Mouse (Mus musculus): ENCODE data around the gene Ikzf3.
A peak's percentile ranks its signal among the peaks of the same experiment; 100 is the strongest.

The Ikzf3 gene

DNA sequence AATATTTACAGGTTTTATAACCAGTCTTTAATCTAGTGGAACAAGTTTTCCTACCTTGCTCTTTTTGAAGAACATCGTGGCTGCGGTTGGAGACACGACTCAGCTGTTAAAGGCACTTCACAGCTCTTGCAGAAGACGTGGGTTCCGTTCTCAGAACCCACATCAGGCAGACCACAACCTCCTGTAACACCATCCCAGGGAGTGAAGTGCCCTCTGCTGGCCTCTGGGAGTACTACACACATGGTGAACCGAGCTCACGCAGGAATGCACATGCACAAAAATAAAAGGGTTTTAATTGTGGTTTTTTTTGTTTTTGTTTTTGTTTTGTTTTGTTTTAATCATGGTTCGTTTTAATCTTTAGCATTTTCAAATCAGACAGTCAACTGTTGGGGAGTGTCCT lies 22.5 kb upstream of the Ikzf3 start:
- no peak for DNase-seq (ENCODE audit: low read depth)

DNA sequence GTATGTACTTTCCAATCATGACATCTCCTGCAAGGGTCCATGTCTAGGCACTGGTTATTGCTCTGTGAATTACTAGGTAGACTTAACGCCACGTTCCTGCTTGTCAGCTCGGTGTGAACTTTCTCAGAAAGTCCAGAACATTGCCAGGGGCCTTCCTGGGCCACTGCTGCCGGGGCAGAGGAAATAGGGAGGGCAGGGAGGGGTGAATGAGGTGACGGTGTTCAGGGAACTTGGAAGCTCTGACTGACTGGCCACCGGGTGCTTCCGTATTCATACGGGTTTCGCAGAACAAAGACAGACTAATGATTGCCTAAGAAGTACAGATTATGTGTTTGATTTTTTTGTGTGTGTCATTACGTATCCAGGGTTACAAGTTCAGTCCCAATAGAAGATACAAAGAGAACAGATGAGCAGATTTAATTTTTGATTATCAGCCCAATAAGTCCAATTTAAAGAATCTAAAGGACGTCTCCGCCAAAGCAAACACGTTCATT lies 18.1 kb upstream of the Ikzf3 start:
- DNase-seq (ENCODE audit: low read depth) = no peak

DNA sequence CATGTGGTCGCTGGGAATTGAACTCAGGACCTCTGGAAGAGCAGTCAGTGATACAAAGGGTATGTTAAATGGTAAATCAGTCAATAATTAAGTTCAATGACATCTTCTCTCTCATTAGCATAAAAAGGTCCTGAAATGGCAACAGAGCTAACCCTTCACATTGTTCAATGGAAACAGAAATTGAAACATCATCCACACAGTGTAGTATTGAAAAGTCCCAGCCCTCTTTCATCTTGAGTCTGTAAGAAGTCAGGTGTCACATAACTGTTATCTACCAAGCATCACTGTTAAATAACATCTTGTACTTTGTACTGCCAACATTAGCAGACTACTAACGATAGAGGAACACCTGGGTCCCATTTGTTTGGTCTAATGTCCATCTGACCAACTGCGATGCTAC lies 17.2 kb upstream of the Ikzf3 start:
- DNase-seq (ENCODE audit: low read depth) = no peak

DNA sequence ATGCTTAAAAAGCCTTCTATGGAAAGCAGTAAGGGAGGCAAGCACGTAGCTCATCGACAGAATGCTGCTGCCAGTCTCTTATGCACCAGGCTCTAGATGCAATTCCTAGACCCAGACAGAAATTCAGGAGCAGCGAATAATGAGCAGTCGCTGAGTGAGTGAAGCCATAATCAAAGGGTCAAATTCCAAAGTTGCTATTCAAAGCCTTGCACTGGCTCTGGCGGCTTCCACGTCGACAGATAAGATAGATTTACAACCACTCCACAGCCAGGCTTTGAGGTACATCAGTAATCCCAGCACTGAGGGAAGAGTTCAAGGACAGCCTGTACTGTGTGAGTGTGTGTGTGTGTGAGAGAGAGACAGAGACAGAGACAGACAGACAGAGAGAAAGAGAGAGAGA lies 15.1 kb upstream of the Ikzf3 start:
- DNase-seq (ENCODE audit: low read depth) = no peak

DNA sequence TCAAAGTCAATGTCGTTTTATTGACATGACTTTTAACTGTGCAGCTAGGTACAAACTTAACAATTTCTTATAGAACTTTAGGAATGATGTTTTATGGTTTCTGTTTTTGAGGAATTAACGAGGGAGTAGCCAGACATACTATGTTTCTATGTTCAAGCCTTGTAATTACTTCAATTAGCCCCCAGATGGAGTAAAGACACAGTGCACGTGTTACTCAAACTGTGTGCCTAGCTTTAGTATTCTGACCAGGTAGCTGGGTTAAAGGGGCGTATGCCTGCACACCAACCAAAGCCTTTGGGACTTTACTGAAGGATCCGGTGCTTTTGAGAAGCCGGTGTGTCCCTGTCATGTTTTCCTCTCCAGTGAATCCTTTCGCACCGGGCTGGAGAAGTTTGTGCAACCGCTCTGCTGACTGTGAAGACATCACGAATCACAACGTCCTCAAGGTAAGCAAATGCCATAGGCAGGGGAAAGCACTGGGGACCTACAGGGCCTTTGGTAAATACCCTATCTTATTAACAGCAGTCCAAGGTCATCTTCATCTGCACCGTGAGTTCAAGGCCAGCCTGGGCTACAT lies 9.4 kb upstream of the Ikzf3 start:
- no peak for DNase-seq (ENCODE audit: low read depth)

DNA sequence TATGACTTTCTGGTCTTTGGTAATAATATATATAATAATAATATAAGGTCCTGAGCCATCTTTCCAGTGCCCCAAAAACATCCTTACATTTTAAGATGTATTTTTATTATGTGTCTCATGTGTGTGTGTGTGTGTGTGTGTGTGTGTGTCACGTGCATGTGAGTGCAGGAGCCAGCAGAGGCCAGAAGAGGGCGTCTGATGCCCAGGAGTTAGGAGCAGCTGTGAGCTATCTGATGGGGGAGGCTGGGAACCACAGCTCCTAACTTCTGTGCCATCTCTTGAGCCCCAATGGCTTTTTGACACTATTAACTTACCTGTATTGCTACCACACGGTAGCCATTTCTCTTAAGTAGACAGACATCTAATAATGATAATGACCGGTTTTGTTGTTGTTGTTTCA lies 8.1 kb upstream of the Ikzf3 start:
- no peak for DNase-seq (ENCODE audit: low read depth)

DNA sequence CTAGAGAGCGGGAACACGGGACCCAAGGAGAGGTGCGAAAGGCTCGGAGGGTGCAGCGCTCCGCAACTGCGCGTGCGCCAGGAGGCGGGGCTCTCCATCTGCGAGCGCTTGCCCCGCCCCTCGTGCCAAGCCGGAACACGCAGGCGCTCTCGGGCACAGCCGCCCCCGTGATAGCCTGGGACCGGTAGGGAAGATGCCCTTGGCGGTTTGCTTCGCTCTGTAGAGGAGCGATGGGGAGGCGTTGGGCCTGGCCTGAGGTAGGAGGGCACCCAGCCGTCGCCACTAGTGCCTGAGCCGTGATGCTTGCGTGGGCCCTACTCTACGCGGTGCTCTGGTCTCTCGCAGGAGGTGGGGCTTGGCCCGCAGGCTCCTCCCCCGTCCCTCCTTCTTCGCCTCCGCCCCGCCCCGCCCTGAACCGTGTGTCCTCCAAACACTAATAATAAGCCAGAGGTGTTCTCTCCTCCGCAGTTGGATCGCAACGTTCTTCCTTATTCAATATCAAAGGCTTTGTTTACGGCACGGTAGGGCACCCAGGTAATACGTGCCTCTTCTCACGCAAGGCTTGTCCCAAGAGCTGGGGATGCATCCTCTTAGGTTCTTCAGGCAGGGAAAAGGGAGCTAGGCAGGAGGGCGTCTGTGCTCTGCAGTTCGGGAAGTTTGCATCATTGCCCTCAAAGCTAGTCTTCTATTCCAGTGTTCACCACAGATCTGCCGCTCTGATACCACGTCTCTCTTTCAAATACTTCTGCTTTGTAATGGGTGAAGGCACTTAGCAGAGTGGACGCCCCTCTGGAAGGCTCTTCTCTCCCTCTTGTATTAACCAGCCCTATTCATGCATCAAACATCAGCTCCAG lies 5.4 kb upstream of the Ikzf3 start, which contains the start of gene Zpbp2:
TSS of gene Zpbp2 (plus strand) at position 123 of the 854 bp plus-strand sequence.
- peak; percentile 84 for DNase-seq (ENCODE audit: low read depth)

DNA sequence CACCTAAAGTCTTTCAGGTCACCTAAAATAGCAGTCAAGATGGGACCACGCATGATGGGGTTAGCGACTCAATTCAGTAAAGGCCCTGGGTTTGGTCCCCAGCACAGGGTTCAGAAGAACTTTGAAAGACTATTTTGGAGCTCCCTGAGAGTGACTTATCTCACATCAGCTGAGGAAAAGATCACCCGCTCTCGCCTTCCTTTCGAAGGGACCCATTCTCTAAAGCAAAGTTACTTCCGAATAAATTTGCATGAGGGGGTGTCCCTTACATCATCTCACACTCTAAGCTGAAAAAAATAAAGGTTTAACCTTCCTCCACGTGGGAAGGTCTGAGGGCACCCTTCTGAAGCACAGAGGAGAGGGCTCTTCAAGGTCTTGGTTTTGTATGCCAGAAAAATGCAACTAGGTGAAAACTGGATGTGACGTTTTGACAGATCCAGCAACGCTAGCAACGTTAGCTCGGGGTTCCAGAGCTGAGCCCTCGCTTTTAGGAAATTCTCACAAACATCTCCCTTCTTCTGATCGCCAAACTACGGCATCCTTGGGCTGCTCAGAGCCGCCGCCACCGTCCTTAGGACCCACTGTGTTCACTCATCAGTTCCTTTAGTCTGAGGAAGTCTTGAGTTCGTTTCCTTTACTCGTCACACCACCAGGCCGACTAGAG lies 4.6 kb upstream of the Ikzf3 start:
- no peak for DNase-seq (ENCODE audit: low read depth)

DNA sequence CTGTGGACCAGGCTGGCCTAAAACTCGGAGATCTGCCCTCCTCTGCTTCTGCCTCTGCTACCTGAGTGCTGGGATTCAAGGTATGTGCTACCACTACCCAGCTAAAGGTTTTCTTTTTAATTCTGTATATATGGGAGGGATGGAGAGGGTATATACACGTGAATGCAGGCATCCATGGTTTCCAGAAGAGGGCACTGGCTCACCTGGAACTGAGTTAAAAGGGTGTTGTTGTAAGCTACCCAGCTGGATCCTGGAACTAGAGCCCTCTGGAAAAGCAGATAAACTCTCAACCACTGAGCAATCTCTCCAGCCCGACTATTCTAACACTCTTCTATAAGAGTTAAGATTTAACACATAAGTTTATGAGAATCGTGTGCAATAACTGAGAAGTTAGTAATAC lies 3.5 kb upstream of the Ikzf3 start:
- DNase-seq (ENCODE audit: low read depth) = no peak

DNA sequence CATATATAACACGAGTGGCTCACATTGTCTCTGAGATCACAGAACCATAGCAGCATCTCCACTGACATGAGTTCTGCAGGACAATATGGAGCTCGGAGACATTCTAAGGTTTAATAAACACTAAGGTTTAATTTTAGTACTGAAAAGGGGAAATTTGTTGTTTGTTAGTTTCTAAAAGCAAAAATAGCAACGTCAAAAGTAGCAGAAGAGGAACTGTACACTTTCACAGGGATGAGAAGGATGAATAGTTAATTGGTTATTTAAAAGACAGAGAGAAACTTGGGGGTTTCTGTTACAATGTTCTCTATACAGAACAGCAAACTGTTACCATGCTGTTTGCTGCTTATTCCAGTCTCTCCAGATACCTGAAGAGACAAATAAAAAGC lies 1.5 kb upstream of the Ikzf3 start:
- no peak for DNase-seq (ENCODE audit: low read depth)

DNA sequence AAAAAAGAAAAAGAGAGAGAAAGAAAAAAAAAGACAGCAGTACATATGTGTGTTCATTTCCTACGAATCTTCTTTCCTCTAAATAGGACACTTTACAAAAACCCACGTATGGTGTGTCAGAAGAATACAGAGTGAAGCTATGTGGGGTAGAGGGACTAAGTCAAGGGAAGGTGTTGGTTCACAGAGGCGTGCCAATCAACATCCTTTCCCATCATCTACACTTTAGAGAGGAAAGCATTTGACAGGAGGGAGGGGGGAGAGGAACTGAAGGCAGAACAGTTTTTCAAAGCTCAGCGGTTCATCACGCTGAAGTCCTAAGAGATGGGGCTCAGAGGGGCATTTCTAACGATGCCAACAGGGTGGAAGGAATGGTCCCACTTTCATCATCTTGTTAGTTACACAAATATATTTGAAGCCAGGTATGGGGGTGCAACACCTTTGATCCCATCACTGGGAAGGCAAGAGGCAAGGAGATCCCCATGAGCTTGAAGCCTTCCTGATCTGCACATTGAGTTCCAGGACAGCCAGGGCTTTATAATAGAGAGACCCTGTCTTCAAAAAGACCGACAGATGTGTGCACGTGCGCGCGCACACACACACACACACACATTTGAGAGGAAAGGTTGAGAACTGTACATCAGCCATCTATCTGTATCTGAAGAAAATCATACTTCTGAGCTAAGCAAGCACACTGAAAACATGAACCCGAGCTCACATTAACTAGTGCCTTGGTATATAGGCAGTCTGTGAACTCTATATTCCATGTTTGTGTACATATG lies 887 bp upstream of the Ikzf3 start:
- no peak for DNase-seq (ENCODE audit: low read depth)

DNA sequence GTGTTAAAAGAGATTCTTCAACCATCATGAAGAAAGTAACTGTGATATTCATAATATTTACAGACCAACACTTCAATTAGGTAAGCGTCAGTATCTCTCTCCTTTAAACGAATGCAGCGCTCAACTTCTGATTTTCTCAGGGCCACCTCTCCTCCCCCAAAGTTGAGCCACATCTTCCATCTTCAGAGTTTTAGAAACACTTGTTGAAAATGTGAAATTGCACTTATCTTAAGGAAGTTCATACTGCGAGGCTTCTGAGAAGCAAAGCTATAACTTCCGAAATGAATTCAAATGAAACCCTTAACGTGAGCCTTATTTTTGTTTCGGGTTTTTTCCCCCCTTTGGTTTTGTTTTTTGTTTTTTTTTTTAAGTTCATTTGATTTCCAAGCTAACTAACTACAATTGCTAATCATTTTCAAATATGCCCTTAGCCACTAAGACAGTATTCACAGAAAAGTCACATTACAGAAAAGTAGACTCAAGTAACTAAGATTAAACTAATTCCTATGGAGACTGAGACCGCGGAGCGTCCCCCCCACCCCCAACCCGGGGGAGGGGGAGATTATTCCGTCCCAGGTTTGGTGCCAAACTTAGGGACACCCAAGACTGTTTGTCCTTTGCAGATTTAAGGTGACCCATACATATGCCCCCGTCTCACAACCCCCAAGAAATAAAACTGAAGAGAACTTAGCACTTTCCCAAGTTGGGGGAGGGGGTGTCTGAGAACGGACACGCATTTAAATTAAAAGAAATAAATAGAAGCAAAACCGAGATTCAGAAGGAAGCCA lies 747 bp downstream of the Ikzf3 start:
- DNase-seq (ENCODE audit: low read depth) = no peak

DNA sequence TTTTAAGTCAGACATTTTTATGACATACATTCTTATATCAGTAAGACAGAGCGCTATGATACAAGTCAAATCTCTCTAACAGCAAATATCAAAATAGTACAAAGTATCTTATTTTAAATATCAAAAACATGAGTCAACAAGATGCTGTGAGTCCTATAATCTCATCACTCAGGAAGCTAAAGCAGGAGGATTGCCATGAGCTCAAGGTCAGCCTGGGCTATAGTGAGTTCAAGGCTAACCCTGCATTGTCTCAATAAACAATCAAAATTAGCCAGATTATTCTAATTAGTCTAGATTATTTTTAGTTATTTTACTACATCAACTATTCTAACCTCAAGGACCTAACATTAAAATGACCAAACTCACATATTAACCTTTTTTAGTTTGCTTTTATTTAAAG lies 2.4 kb downstream of the Ikzf3 start:
- DNase-seq (ENCODE audit: low read depth) = no peak

DNA sequence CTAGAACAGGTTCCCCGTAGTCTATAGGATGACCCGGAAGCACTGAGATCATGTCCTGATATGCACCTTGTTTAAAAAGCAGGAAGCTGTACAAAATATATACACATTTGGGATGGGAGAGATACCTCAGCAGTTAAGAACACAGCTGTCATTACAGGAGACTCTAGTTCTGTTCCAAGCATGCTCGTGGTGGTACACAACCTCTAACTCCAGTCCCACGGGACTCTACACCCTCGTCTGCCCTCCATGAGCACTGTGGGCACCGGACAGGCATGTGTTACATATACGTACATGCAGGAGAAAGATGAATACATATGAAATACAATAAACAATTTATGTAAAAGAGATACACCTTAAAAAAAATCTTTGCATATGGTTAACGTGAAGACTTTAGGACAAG lies 3.3 kb downstream of the Ikzf3 start:
- no peak for DNase-seq (ENCODE audit: low read depth)

DNA sequence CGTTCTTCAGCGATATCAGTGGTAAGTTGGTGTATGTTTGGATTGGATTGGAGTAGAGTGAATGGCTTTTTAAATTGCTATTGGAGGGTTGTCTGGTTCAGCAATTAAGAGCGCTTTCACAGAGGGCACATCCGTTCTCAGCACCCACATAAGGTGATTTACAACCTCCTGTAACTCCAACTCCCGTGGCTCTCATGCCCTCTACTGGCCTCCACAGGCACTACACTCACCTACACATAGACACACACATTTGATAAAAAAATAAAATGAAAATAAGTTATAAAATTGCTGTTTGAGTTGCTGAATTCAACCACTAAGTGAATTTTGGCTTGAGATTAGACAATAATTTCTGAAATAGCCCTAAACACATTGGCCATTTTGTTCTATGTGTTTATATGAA lies 5.5 kb downstream of the Ikzf3 start:
- no peak for DNase-seq (ENCODE audit: low read depth)

DNA sequence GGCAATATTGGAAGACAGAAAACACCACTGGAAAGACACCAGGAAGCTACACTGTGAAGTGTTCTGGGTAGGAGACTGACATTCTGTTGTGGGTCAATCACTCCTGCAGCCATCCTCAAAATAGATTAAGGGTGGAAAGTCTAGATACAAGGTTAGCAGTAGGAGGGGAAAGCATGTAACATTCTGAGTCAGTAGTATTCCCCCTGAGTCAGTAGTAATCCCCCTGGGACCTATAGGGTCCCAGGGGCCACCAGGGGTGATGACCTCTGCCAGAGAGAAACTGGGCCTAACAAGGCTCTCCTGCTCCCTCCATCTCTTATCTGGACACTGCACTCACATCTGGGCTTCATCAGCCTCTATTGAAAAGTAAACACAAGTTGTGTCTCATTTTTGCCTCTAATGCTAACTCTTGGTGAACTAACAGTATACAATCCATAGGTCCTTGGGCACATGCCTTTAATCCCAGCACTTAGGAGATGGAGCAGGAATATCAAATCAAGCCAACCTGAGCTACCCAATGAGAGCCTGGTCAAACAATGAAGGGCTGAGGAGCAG lies 8.3 kb downstream of the Ikzf3 start:
- no peak for DNase-seq (ENCODE audit: low read depth)

DNA sequence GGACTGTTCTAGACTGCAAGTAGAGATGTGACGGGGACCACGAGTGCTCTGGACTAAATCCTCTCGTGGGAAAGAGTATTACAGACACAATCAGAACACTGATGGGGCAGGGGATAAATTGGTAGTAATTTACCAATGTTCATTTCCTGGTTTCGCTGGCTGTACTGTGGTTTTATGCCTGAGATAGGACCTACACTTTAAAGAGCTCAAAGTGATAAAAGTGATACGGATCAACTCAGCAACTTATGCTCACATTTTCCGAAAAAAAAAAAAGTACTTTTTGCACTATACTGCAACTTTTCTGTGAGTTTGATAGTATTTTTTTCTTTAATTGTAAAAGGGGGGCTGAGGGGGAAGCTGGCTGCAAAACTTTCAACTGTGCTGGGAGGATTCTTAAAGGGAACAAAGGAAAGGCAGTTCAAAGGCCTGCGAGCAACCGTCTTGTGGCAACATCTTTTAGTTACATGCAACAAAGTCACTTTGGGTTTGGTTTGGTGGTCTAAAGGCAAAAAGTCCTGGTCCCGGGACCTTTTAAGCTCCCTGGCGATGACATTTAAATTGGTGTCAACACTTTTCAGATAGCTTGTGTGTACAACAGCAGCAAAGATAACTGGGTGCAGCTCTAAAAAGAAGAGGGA lies 18.9 kb downstream of the Ikzf3 start:
- no peak for DNase-seq (ENCODE audit: low read depth)

DNA sequence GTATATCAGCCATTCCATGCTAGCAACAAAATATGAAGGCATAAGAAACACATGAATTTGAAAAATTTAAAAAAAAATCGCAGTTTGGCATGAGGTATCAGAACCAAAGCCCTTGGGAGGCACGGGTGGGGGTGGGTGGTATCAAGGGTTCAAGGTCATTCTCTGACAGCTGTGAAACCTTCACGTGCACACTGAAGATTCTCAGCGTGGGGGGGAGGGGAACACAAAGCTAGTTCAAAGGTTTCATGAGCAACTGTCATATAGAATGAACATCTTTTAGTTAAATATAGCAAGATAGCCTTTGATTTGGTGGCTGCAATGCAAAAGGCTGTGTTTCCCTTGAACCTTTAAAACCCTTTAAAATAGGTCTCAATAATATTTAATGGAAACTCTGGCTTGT lies 20.7 kb downstream of the Ikzf3 start:
- no peak for DNase-seq (ENCODE audit: low read depth)

DNA sequence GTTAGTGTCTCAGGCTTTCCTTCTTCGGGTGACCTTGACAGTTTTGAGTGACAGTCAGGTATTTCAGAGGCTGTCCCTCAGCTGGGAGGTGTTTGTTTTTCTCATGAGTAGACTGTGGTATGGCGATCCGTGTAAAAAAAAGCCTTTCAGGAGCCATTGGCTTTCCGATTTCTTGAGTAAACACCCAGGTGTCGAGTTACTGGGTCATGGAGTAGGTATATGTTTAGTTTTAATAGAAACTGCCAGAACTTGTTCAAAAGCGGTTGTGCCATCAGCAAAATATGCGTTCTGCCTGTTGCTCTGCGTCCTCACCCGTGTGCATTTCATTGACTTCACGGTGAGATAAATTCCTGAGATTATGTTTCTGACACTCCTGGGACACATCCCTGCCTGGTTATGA lies 25.4 kb downstream of the Ikzf3 start:
- no peak for DNase-seq (ENCODE audit: low read depth)

DNA sequence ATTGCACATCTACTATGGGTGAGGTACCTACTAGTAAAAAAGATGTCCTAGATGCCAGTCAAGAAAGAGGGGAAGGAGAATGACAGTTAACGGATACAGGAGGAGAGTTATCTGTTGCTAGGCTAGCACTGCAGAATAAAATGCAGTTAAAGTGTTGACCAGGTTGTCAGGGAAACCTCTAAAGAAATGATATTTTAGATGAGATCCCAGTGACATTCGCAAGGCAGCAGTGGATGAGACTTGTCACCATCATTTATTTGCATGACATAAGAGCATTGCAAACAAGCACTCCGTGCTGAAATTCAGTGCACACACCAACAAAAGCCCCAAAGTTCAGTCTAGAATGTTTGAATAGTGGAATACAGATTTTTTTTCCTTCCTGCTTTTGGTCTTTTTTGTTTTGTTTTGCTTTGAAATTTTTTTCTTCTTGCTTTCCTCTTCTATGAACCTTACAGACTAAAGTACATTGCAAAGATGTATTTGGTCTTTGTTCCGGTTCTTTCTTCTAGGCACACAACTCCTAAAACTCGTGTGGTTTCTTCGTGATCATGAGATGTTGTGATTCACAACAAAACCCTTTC lies 32.4 kb downstream of the Ikzf3 start:
- no peak for DNase-seq (ENCODE audit: low read depth)

Data from c-Kit-positive CD71-positive TER-119-negative erythroid progenitor cells, embryonic 14.5 days (primary cell).